Mouse (Mus musculus): ENCODE results near the gene Adap2.
"Not testable (repeated sequence)": the region's sequence is repeated elsewhere in the genome, so short reads cannot be mapped to it uniquely, and the experiment has no call there.

The Adap2 gene

GRCm38 (mm10) chr11:80159018-80159417, 5.1 kb downstream of the Adap2 start:
- DNase-seq (ENCODE audit: low spot score), result no peak

GRCm38 (mm10) chr11:80161041-80161440, 7.1 kb downstream of the Adap2 start:
- no peak for DNase-seq (ENCODE audit: low spot score)

- no peak for DNase-seq (ENCODE audit: low spot score)
These were observed 9.6 kb downstream of the Adap2 start for GRCm38 (mm10) chr11:80163362-80164116.

GRCm38 (mm10) chr11:80164224-80164623, 10.3 kb downstream of the Adap2 start:
- no peak for DNase-seq (ENCODE audit: low spot score)

GRCm38 (mm10) chr11:80168121-80168520, 14.2 kb downstream of the Adap2 start:
- DNase-seq (ENCODE audit: low spot score), result no peak

GRCm38 (mm10) chr11:80168611-80169249, 14.8 kb downstream of the Adap2 start:
- DNase-seq (ENCODE audit: low spot score), result no peak

GRCm38 (mm10) chr11:80169629-80170028, 15.7 kb downstream of the Adap2 start:
- no peak for DNase-seq (ENCODE audit: low spot score)

- DNase-seq (ENCODE audit: low spot score), result no peak
These were observed 16.4 kb downstream of the Adap2 start for GRCm38 (mm10) chr11:80170351-80170750.

- no peak for DNase-seq (ENCODE audit: low spot score)
These were observed 18.0 kb downstream of the Adap2 start for GRCm38 (mm10) chr11:80171884-80172283.

GRCm38 (mm10) chr11:80173963-80174670, 20.2 kb downstream of the Adap2 start:
- DNase-seq (ENCODE audit: low spot score), result no peak

- no peak for DNase-seq (ENCODE audit: low spot score)
These were observed 23.3 kb downstream of the Adap2 start for GRCm38 (mm10) chr11:80176911-80177895.

- DNase-seq (ENCODE audit: low spot score), result no peak
These were observed 24.4 kb downstream of the Adap2 start for GRCm38 (mm10) chr11:80178316-80178715.

GRCm38 (mm10) chr11:80181021-80181749, 27.3 kb downstream of the Adap2 start:
- no peak for DNase-seq (ENCODE audit: low spot score)

GRCm38 (mm10) chr11:80183054-80183704, 29.3 kb downstream of the Adap2 start:
- not testable (repeated sequence) for DNase-seq (ENCODE audit: low spot score)

GRCm38 (mm10) chr11:80183705-80184255, 29.9 kb downstream of the Adap2 start, which contains the start of gene Rnf135:
Gene Rnf135, plus strand, starts transcription at chr11:80183851.
- DNase-seq (ENCODE audit: low spot score), result peak; percentile 56

- no peak for DNase-seq (ENCODE audit: low spot score)
These were observed 30.7 kb downstream of the Adap2 start for GRCm38 (mm10) chr11:80184531-80185071.

- DNase-seq (ENCODE audit: low spot score), result not testable (repeated sequence)
These were observed 31.6 kb downstream of the Adap2 start for GRCm38 (mm10) chr11:80185441-80185976.

GRCm38 (mm10) chr11:80190280-80190679, 36.4 kb downstream of the Adap2 start:
- DNase-seq (ENCODE audit: low spot score), result no peak

- DNase-seq (ENCODE audit: low spot score), result no peak
These were observed 39.9 kb downstream of the Adap2 start for GRCm38 (mm10) chr11:80193827-80194226.

Data from layer of hippocampus, adult 9-10 months (tissue).